Mouse (Mus musculus): ENCODE measurements around the gene Plp2.

DNA sequence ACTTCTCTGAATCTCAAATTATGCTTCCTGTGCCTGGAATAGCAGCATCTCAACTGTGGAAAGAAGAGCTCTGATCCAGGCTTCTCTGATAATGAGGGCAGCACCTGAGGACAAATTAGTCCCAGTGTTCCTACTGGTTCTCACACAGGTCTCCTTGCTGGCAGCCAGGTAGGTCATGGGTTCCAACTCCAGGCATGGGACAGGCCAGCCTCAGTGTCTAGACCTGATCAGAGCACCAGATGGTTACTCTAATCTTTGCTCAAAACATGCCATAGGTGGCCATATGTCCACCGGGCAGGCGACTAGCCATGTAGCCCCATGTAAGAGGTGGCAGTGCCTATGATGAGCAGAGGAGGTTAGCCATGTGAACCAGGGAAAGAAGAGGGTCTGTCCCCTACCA lies 17.1 kb upstream of the Plp2 start:
- TF ChIP-seq GATA1 (IDR thresholded peaks at IDR 0.05; ENCODE audit: borderline replicate concordance, low read length) (no peak), FLI1 (IDR thresholded peaks at IDR 0.05; ENCODE audit: low read length) (no peak)
